Mouse (Mus musculus): Measurements from ENCODE around the gene Mettl21a. TPM values are rescaled to one million over a fixed set of nuclear protein-coding genes. Genes with fewer than 3 reads are reported as not detected.

The Mettl21a gene
- polyA plus RNA-seq, 1 experiment from 2014 or later: 20.2 TPM

DNA sequence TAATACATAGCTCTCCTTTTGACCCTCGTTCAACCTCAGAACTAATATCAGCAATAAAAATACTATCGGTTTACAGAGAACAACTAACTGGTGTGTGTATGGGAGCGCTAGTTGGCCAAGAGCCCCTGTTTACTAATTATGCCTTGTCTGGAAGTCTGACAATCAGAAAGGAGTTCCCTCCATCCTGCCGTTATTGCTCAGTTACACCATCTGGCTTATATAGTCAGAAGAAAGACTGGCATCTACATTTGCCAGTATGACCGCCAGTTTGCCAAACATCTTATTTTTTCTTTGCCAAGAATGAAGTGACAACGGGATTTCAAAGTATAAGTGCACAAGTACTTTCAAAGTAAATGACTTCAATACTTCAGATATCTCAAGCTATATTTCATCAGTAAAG is 24.0 kb upstream of the Mettl21a start:
- Histone ChIP-seq H3K9ac (ENCODE audit: low read depth, low read length) (no peak overlapping the region), H3K36me3 (ENCODE audit: control insufficient read depth, insufficient read depth, low read length) (no peaks in the 10 kb centered on the region), H3K27me3 (ENCODE audit: control insufficient read depth, insufficient read depth, low read depth, low read length) (no peaks in the 10 kb centered on the region), H3K9me3 (replicated peaks; ENCODE audit: control insufficient read depth, low read length, poor library complexity, severe bottlenecking) (no peaks in the 10 kb centered on the region), H3K27ac (ENCODE audit: low read length) (no peak overlapping the region), H3K4me1 (ENCODE audit: control insufficient read depth, insufficient read depth, low read length) (no peaks in the 10 kb centered on the region), H3K4me2 (ENCODE audit: low read length) (no peak overlapping the region), H3K4me3 (ENCODE audit: low read depth, low read length) (no peak overlapping the region)
- 89% methylated on average over 6 of the region's 6 CpGs for WGBS
- no peak for ATAC-seq

DNA sequence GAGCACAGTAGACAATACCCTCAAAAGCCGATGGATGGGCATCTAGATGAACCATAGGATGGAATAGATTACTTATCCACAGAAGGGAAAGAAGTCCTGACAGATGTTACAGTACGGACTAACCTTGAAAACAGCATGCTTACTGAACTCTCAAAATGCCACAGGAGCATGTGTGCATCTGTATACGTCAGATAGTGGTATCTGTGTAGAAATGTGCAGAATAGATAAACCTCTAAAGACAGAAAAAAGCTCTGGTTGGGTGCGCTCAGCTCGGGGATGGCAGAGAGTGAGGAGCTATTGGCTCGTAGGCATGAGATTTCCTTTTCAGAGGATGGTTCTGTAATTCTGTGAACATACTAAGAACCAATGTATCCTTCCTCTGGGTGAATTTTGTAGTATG is 22.2 kb upstream of the Mettl21a start:
- H3K36me3 ChIP-seq (ENCODE audit: control insufficient read depth, insufficient read depth, low read length): no peaks in the 10 kb centered on the region
- ATAC-seq: no peak
- H3K4me2 ChIP-seq (ENCODE audit: low read length): no peak overlapping the region
- no peaks in the 10 kb centered on the region for H3K4me1 ChIP-seq (ENCODE audit: control insufficient read depth, insufficient read depth, low read length)
- no peak overlapping the region for H3K9ac ChIP-seq (ENCODE audit: low read depth, low read length)
- no peaks in the 10 kb centered on the region for H3K9me3 ChIP-seq (replicated peaks; ENCODE audit: control insufficient read depth, low read length, poor library complexity, severe bottlenecking)
- no peak overlapping the region for H3K27ac ChIP-seq (ENCODE audit: low read length)
- WGBS: 89% methylated on average over 6 of the region's 6 CpGs
- H3K4me3 ChIP-seq (ENCODE audit: low read depth, low read length): no peak overlapping the region
- H3K27me3 ChIP-seq (ENCODE audit: control insufficient read depth, insufficient read depth, low read depth, low read length): no peaks in the 10 kb centered on the region

DNA sequence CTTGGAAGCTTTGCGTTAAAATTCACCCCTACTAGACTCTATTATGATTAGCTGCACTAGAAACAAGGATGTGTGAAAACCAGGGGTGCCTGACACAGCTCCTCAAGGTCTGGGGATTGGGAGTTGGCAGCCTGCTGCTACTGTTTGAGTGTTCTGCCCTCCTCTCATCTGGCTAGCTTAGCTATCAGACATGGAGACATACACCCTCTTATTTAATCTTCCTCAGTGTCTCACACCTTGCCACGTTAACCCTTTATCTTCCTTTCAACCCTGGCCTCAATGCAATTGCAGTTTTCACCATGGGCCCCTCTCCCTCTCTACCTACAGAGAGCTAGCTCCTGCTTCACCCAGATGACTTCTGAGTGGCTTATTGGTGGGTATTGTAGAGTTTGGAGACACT is 18.6 kb upstream of the Mettl21a start:
- no peak overlapping the region for H3K4me3 ChIP-seq (ENCODE audit: low read depth, low read length)
- WGBS: 75% methylated on average over 2 of the region's 2 CpGs

DNA sequence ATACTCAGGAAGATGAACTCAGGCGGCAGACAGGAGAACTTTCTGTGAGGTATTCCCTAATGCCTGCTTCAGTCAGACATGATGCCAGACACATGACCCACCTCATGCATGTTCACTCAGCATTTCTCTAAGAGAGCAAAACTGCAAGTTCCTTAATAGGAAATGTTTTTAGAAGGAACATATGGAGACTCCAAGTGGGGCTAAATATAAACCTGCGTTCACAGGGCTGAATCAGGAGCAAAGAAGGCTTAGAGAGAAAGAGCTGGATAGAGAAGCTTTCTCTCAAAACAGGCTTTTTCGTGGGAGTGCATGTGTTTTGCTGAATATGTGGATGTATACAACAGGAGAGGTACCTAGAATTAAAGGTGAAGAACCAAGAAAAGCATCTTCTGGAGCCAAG is 16.2 kb upstream of the Mettl21a start:
- H3K9me3 ChIP-seq (replicated peaks; ENCODE audit: control insufficient read depth, low read length, poor library complexity, severe bottlenecking): no peaks in the 10 kb centered on the region
- H3K4me2 ChIP-seq (ENCODE audit: low read length): no peak overlapping the region
- H3K27me3 ChIP-seq (ENCODE audit: control insufficient read depth, insufficient read depth, low read depth, low read length): no peaks in the 10 kb centered on the region
- no peak for ATAC-seq
- H3K27ac ChIP-seq (ENCODE audit: low read length): no peak overlapping the region
- 73% methylated on average over 3 of the region's 3 CpGs for WGBS
- H3K4me3 ChIP-seq (ENCODE audit: low read depth, low read length): no peak overlapping the region
- no peak overlapping the region for H3K9ac ChIP-seq (ENCODE audit: low read depth, low read length)
- no peaks in the 10 kb centered on the region for H3K4me1 ChIP-seq (ENCODE audit: control insufficient read depth, insufficient read depth, low read length)
- H3K36me3 ChIP-seq (ENCODE audit: control insufficient read depth, insufficient read depth, low read length): no peaks in the 10 kb centered on the region

More for the DNA sequence above, 18.6 kb upstream of the Mettl21a start:
- no peaks in the 10 kb centered on the region for H3K9me3 ChIP-seq (replicated peaks; ENCODE audit: control insufficient read depth, low read length, poor library complexity, severe bottlenecking)
- H3K4me1 ChIP-seq (ENCODE audit: control insufficient read depth, insufficient read depth, low read length): no peaks in the 10 kb centered on the region
- no peak for ATAC-seq
- no peak overlapping the region for H3K9ac ChIP-seq (ENCODE audit: low read depth, low read length)
- H3K27ac ChIP-seq (ENCODE audit: low read length): no peak overlapping the region
- H3K27me3 ChIP-seq (ENCODE audit: control insufficient read depth, insufficient read depth, low read depth, low read length): no peaks in the 10 kb centered on the region
- no peak overlapping the region for H3K4me2 ChIP-seq (ENCODE audit: low read length)
- no peaks in the 10 kb centered on the region for H3K36me3 ChIP-seq (ENCODE audit: control insufficient read depth, insufficient read depth, low read length)

DNA sequence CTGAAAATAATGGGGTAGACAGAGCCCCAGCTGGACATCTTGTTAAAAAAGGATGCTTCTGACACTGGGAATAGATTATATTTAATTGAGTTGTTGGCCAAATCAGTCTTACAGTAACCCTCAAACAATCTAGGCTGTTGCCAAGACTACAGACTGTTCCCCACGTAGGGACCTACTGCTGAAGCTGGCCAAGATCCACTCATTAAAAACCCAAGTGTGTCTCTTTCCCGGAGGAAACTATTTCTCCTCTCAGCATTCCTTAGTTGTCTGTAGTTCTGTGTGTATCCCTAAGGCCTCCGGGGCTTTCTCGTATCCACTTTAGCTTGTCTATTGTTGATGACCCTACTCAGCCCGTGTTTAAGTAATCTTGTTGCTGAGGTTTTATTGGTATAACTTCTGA is 14.5 kb upstream of the Mettl21a start:
- no peak overlapping the region for H3K27ac ChIP-seq (ENCODE audit: low read length)

DNA sequence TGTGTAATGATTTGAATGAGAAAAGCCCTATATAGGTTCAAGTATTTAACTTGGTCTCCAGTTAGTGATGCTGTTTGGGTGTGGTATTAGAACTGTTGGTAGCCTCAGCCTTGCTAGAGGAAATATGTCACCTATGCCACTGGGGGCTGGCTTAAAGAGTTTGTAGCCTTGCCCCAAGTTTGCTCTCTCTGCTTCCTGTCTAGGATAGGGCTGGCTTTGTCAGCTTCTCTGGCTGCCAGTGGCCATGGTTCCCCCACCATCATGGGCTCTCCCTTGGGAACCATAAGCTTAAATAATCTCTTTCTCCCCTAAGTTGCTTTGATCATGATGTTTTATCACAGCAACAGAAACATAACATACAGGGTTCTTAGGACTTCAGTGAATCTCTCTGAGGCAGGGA is 8.2 kb upstream of the Mettl21a start:
- Histone ChIP-seq H3K4me2 (ENCODE audit: low read length) (no peak overlapping the region), H3K9ac (ENCODE audit: low read depth, low read length) (no peak overlapping the region), H3K27ac (ENCODE audit: low read length) (no peak overlapping the region), H3K4me1 (ENCODE audit: control insufficient read depth, insufficient read depth, low read length) (no peaks in the 10 kb centered on the region), H3K36me3 (ENCODE audit: control insufficient read depth, insufficient read depth, low read length) (no peaks in the 10 kb centered on the region), H3K9me3 (replicated peaks; ENCODE audit: control insufficient read depth, low read length, poor library complexity, severe bottlenecking) (no peaks in the 10 kb centered on the region), H3K4me3 (ENCODE audit: low read depth, low read length) (no peak overlapping the region), H3K27me3 (ENCODE audit: control insufficient read depth, insufficient read depth, low read depth, low read length) (no peaks in the 10 kb centered on the region)
- no peak for ATAC-seq

More for the DNA sequence above, 14.5 kb upstream of the Mettl21a start:
- Histone ChIP-seq H3K4me1 (ENCODE audit: control insufficient read depth, insufficient read depth, low read length) (no peaks in the 10 kb centered on the region), H3K27me3 (ENCODE audit: control insufficient read depth, insufficient read depth, low read depth, low read length) (no peaks in the 10 kb centered on the region), H3K36me3 (ENCODE audit: control insufficient read depth, insufficient read depth, low read length) (no peaks in the 10 kb centered on the region), H3K4me2 (ENCODE audit: low read length) (no peak overlapping the region), H3K4me3 (ENCODE audit: low read depth, low read length) (no peak overlapping the region), H3K9me3 (replicated peaks; ENCODE audit: control insufficient read depth, low read length, poor library complexity, severe bottlenecking) (no peaks in the 10 kb centered on the region), H3K9ac (ENCODE audit: low read depth, low read length) (no peak overlapping the region)
- 67% methylated on average over 5 of the region's 5 CpGs for WGBS
- ATAC-seq: no peak

DNA sequence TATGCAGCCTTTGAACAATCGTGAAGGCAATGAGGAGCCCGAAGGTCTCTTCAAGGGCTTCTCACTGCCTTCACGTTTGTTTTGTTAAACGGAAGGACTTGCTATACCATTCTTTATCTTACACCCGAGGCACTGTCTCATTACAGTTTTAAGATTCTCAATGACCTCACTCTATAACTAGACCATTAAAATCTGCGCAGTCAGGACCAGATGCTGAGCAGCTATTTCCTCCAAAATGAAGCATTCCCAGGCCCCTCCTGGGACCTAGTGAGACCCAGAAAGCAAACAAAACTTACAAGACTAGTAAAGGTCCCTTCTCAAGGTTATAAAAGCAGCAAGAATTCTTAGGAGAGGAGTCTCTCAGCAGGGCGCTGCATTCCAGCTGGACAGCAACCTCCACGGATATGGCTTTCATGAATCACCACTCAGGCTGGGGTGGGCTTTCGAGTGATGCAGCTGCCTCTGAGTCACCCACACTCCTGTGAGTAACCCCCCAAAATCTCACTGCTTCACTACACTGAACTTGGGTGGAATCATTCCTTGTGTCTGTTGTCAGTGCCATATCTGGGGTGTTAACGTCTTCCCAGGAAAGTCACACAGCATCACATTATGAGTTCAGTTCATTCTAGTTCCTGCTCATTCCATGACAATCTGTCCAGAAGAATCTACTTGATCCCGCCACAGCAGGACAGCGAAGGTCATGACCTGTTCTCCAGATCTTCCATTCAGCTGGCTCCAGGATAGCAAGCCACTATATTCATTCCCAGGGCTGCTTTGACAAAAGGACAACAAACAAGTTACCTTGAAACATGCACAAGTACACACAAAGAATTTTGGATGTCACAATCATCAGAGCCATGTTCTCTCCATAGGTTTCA is 6.8 kb upstream of the Mettl21a start:
- ATAC-seq: no peak
- WGBS: 64% methylated on average over 12 of the region's 12 CpGs
- H3K9me3 ChIP-seq (replicated peaks; ENCODE audit: control insufficient read depth, low read length, poor library complexity, severe bottlenecking): no peaks in the 10 kb centered on the region
- H3K4me2 ChIP-seq (ENCODE audit: low read length): no peak overlapping the region
- no peak overlapping the region for H3K9ac ChIP-seq (ENCODE audit: low read depth, low read length)
- no peaks in the 10 kb centered on the region for H3K36me3 ChIP-seq (ENCODE audit: control insufficient read depth, insufficient read depth, low read length)
- H3K4me1 ChIP-seq (ENCODE audit: control insufficient read depth, insufficient read depth, low read length): no peaks in the 10 kb centered on the region; the same call in 1 of the 2 replicates
- no peaks in the 10 kb centered on the region for H3K27me3 ChIP-seq (ENCODE audit: control insufficient read depth, insufficient read depth, low read depth, low read length)
- H3K4me3 ChIP-seq (ENCODE audit: low read depth, low read length): no peak overlapping the region
- H3K27ac ChIP-seq (ENCODE audit: low read length): no peak overlapping the region

DNA sequence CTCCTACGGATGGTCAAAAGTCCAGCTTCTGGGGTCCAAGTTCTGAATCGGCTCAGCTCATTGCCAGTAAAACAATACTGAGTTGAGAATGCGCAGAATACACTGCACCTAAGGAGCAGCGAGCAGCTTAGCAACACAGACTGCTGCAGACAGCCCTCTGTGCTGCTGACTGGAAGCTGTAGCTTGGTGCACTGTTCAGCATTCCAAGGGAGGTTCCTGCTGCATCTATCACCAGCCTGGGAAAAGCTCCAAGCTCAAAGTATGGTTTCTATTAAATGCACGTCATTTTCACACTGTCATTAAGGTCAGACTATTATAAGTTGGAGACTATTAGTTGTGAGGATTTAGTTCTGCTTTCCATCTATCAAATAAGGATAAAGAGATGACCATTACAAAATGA is 4.1 kb upstream of the Mettl21a start:
- WGBS: 73% methylated on average over 5 of the region's 5 CpGs
- Histone ChIP-seq H3K27me3 (ENCODE audit: control insufficient read depth, insufficient read depth, low read depth, low read length) (no peaks in the 10 kb centered on the region), H3K27ac (ENCODE audit: low read length) (no peak overlapping the region), H3K4me2 (ENCODE audit: low read length) (no peak overlapping the region), H3K36me3 (ENCODE audit: control insufficient read depth, insufficient read depth, low read length) (no peaks in the 10 kb centered on the region), H3K4me1 (ENCODE audit: control insufficient read depth, insufficient read depth, low read length) (peaks cover 13% of the 10 kb centered on the region), H3K9me3 (replicated peaks; ENCODE audit: control insufficient read depth, low read length, poor library complexity, severe bottlenecking) (no peaks in the 10 kb centered on the region), H3K4me3 (ENCODE audit: low read depth, low read length) (no peak overlapping the region), H3K9ac (ENCODE audit: low read depth, low read length) (no peak overlapping the region)
- no peak for ATAC-seq

DNA sequence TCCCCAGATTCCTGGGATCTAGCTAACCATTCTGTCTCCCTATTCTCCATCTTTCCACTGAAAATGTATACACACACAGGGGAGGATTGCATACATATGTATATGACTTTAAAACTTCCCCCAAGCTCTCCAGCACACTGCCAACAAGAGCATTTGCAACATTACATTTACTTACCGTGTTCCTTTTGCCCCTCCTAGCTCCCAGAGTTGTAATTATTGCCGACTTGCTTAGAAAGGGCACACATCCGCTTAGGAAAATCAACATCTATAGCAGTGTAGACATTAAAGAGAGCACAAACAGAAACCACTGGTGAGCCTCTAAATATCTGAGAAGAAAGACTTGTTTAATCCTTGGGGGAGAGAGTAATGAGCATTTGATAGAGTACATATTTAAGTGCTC is 1.2 kb upstream of the Mettl21a start:
- Histone ChIP-seq H3K9ac (ENCODE audit: low read depth, low read length) (peak overlapping the region; percentile 98), H3K9me3 (replicated peaks; ENCODE audit: control insufficient read depth, low read length, poor library complexity, severe bottlenecking) (no peaks in the 10 kb centered on the region), H3K4me1 (ENCODE audit: control insufficient read depth, insufficient read depth, low read length) (peaks cover 20% of the 10 kb centered on the region), H3K27ac (ENCODE audit: low read length) (peak overlapping the region; percentile 96; the same call in 1 of the 2 replicates), H3K4me2 (ENCODE audit: low read length) (peak overlapping the region; percentile 65), H3K4me3 (ENCODE audit: low read depth, low read length) (peak overlapping the region; percentile 84), H3K36me3 (ENCODE audit: control insufficient read depth, insufficient read depth, low read length) (no peaks in the 10 kb centered on the region), H3K27me3 (ENCODE audit: control insufficient read depth, insufficient read depth, low read depth, low read length) (no peaks in the 10 kb centered on the region)
- 61% methylated on average over 3 of the region's 3 CpGs for WGBS
- no peak for ATAC-seq

Measured in midbrain, embryonic 16.5 days (tissue).